In genomic region chr1:74390287-74390906, GRCm38 (mm10) we compare ENCODE assay signal across 7 mouse cellular contexts. TPM values are rescaled to one million over a fixed set of nuclear protein-coding genes. Genes with fewer than 3 reads are reported as not detected.
DNase-seq lines count a peak whose midpoint lies in the region; ATAC-seq and TF ChIP-seq lines count a peak whose summit lies in the region.

No protein-coding gene starts in this region.

- no peak for TF ChIP-seq POLR2A in brain, embryonic 14.5 days (IDR thresholded peaks at IDR 0.05; ENCODE audit: borderline replicate concordance, extremely low read depth, insufficient read depth, insufficient read length, poor library complexity, severe bottlenecking)

- 9% methylated on average over 21 of the region's 21 CpGs for WGBS in hindbrain, embryonic 11.5 days
- WGBS in midbrain, postnatal 0 days = 9% methylated on average over 21 of the region's 21 CpGs

- no peaks in the 10 kb centered on the region; the same call in 1 of the 2 replicates for H3K9me3 ChIP-seq in G1E (replicated peaks)
- no peaks in the 10 kb centered on the region for H3K9me3 ChIP-seq in hindbrain, embryonic 11.5 days (ENCODE audit: control insufficient read depth, low read length)
- H3K9me3 ChIP-seq in midbrain, postnatal 0 days (ENCODE audit: low read length) = no peaks in the 10 kb centered on the region

- H3K4me2 ChIP-seq in hindbrain, embryonic 11.5 days (replicated peaks; ENCODE audit: low read depth, low read length) = peak overlapping the region; percentile 35
- H3K4me2 ChIP-seq in midbrain, postnatal 0 days (ENCODE audit: low read depth, low read length, poor library complexity, severe bottlenecking) = peak overlapping the region; percentile 32

- H3K4me3 ChIP-seq in G1E (ENCODE audit: low read depth, low read length) = peak overlapping the region; percentile 82
- H3K4me3 ChIP-seq in hindbrain, embryonic 11.5 days (ENCODE audit: low read depth, low read length) = peak overlapping the region; percentile 91; the same call in 1 of the 2 replicates
- no peak overlapping the region for H3K4me3 ChIP-seq in midbrain, postnatal 0 days (ENCODE audit: low read depth, low read length)

- H3K36me3 ChIP-seq in G1E (replicated peaks) = peaks cover 28% of the 10 kb centered on the region
- H3K36me3 ChIP-seq in hindbrain, embryonic 11.5 days (ENCODE audit: control insufficient read depth, insufficient read depth, low read length) = peaks cover 2% of the 10 kb centered on the region; the same call in 1 of the 2 replicates
- H3K36me3 ChIP-seq in midbrain, postnatal 0 days (ENCODE audit: insufficient read depth, low read length) = no peaks in the 10 kb centered on the region

- H3K4me1 ChIP-seq in G1E (ENCODE audit: insufficient read depth, low read depth, low read length) = peaks cover 88% of the 10 kb centered on the region
- peaks cover 6% of the 10 kb centered on the region for H3K4me1 ChIP-seq in hindbrain, embryonic 11.5 days (replicated peaks; ENCODE audit: control insufficient read depth, insufficient read depth, low read length)
- peaks cover 6% of the 10 kb centered on the region for H3K4me1 ChIP-seq in midbrain, postnatal 0 days (ENCODE audit: insufficient read depth, low read length)

- TF ChIP-seq CTCF in G1E (IDR thresholded peaks at IDR 0.05; ENCODE audit: low read depth, low read length) = peak; percentile 74; the same call in 1 of the 2 replicates
- peak; percentile 69 for TF ChIP-seq CTCF in brain, embryonic 14.5 days (IDR thresholded peaks at IDR 0.05; ENCODE audit: borderline replicate concordance, extremely low read depth, insufficient read depth, insufficient read length)
- peak; percentile 71 for TF ChIP-seq CTCF in midbrain, postnatal 0 days (IDR thresholded peaks at IDR 0.05)

- no peaks in the 10 kb centered on the region for H3K27me3 ChIP-seq in G1E (ENCODE audit: insufficient read depth, low read length)
- no peaks in the 10 kb centered on the region; the same call in 1 of the 2 replicates for H3K27me3 ChIP-seq in hindbrain, embryonic 11.5 days (ENCODE audit: control insufficient read depth, insufficient read depth, low read length)
- 0 out of 2 replicates have a peak, but pooled peaks cover 13% of the 10 kb centered on the region for H3K27me3 ChIP-seq in midbrain, postnatal 0 days (ENCODE audit: insufficient read depth, low read length)

- DNase-seq in G1E (ENCODE audit: low spot score) (peak; percentile 48), liver (peak; percentile 86)
- DNase-seq in brain, embryonic 14.5 days (ENCODE audit: low read depth) = peak; percentile 64
- DNase-seq in fibroblast of lung, adult 2 months (ENCODE audit: low read depth) = peak; percentile 46
- peak; percentile 76 for DNase-seq in hindbrain, embryonic 11.5 days (ENCODE audit: low spot score)
- peak; percentile 34 for DNase-seq in midbrain, postnatal 0 days (ENCODE audit: low spot score)
- peak; percentile 76 for DNase-seq in testis, postnatal 14 days (ENCODE audit: low spot score)

- ATAC-seq in G1E (ENCODE audit: extremely low read depth, insufficient number of reproducible peaks, low FRiP score, poor library complexity, severe bottlenecking) = no peak
- ATAC-seq in hindbrain, embryonic 11.5 days (ENCODE audit: low FRiP score) = no peak
- no peak for ATAC-seq in midbrain, postnatal 0 days (ENCODE audit: low FRiP score)

- no peak overlapping the region for H3K9ac ChIP-seq in hindbrain, embryonic 11.5 days (ENCODE audit: low read depth, low read length)
- H3K9ac ChIP-seq in midbrain, postnatal 0 days (replicated peaks; ENCODE audit: low read length, poor library complexity, severe bottlenecking) = no peak overlapping the region

- no peak overlapping the region for H3K27ac ChIP-seq in hindbrain, embryonic 11.5 days (ENCODE audit: low read depth, low read length)
- H3K27ac ChIP-seq in midbrain, postnatal 0 days (ENCODE audit: low read depth, low read length) = no peak overlapping the region

RNA-seq across cellular contexts. Expression of gene Ctdsp1, which starts 0.9 kb away (rescaled TPM):
- total RNA-seq in G1E (2014; fragmentation: Nextera tagmentation) = 154 and 171 TPM in 2 replicates
- 64.6 and 66.4 TPM in 2 replicates for total RNA-seq in G1E (2017)
- polyA plus RNA-seq in G1E (2012) = 272 and 321 TPM in 2 replicates
- polyA plus RNA-seq in brain, embryonic 14.5 days (2012; rRNA removed) = 34.3 and 40.9 TPM in 2 replicates
- 36.3 and 42.0 TPM in 2 replicates for polyA plus RNA-seq in hindbrain, embryonic 11.5 days (2014; fragmentation: Nextera tagmentation; extraction: Ambion mirVana)
- total RNA-seq in midbrain, postnatal 0 days (2014; rRNA removed) = 23.9 and 29.3 TPM in 2 replicates
- polyA plus RNA-seq in midbrain, postnatal 0 days (2015; fragmentation: Nextera tagmentation; extraction: Ambion mirVana) = 11.7 and 12.1 TPM in 2 replicates

RNA-seq across cellular contexts. Expression of gene Slc11a1, which starts 15.4 kb away (rescaled TPM):
- total RNA-seq in G1E (2014; fragmentation: Nextera tagmentation) (not detected in 2 replicates), G1E (2017) (0.23 and 0.60 TPM in 2 replicates)
- polyA plus RNA-seq in G1E (2012) = not detected in 2 replicates
- 3.2 and 4.0 TPM in 2 replicates for polyA plus RNA-seq in brain, embryonic 14.5 days (2012; rRNA removed)
- 1.3 and 1.4 TPM in 2 replicates for polyA plus RNA-seq in hindbrain, embryonic 11.5 days (2014; fragmentation: Nextera tagmentation; extraction: Ambion mirVana)
- 7.8 and 12.6 TPM in 2 replicates for total RNA-seq in midbrain, postnatal 0 days (2014; rRNA removed)
- 1.3 and 1.7 TPM in 2 replicates for polyA plus RNA-seq in midbrain, postnatal 0 days (2015; fragmentation: Nextera tagmentation; extraction: Ambion mirVana)

RNA-seq across cellular contexts. Expression of gene Vil1, which starts 18.8 kb away (rescaled TPM):
- total RNA-seq in G1E (2014; fragmentation: Nextera tagmentation) (0.29 and 0.68 TPM in 2 replicates), G1E (2017) (0.29 and 1.1 TPM in 2 replicates)
- polyA plus RNA-seq in G1E (2012) = 0.11 and 0.35 TPM in 2 replicates
- 0.03 and 0.08 TPM in 2 replicates for polyA plus RNA-seq in brain, embryonic 14.5 days (2012; rRNA removed)
- 0.11 and 0.13 TPM in 2 replicates for polyA plus RNA-seq in hindbrain, embryonic 11.5 days (2014; fragmentation: Nextera tagmentation; extraction: Ambion mirVana)
- 0.38 and 0.80 TPM in 2 replicates for total RNA-seq in midbrain, postnatal 0 days (2014; rRNA removed)
- 0.31 and 0.43 TPM in 2 replicates for polyA plus RNA-seq in midbrain, postnatal 0 days (2015; fragmentation: Nextera tagmentation; extraction: Ambion mirVana)

RNA-seq across cellular contexts. Expression of gene Catip, which starts 28.5 kb away (rescaled TPM):
- total RNA-seq in G1E (2014; fragmentation: Nextera tagmentation) (not detected in 2 replicates), G1E (2017) (0.27 TPM in 1 of 2 replicates, not detected in the other)
- not detected in 2 replicates for polyA plus RNA-seq in G1E (2012)
- 1.0 and 3.1 TPM in 2 replicates for polyA plus RNA-seq in brain, embryonic 14.5 days (2012; rRNA removed)
- polyA plus RNA-seq in hindbrain, embryonic 11.5 days (2014; fragmentation: Nextera tagmentation; extraction: Ambion mirVana) = 1.1 TPM in 2 replicates
- 2.7 and 4.0 TPM in 2 replicates for total RNA-seq in midbrain, postnatal 0 days (2014; rRNA removed)
- 1.6 and 2.4 TPM in 2 replicates for polyA plus RNA-seq in midbrain, postnatal 0 days (2015; fragmentation: Nextera tagmentation; extraction: Ambion mirVana)

Comparison
In these comparisons a context has a peak if more than half of its experiments do, and no peak if none do; other contexts are left out.
1. DNase-seq: peak in every context shown above with its lines; median percentile 86 in liver; 76 in hindbrain, embryonic 11.5 days; 76 in testis, postnatal 14 days; 64 in brain, embryonic 14.5 days; 48 in G1E; 46 in fibroblast of lung, adult 2 months; 34 in midbrain, postnatal 0 days.